Mouse (Mus musculus) left cerebral cortex, adult 2 months (tissue): ENCODE results near the gene Sostdc1. TPM values are rescaled to one million over a fixed set of nuclear protein-coding genes. Genes with fewer than 3 reads are reported as not detected.

Source experiments
- DNase-seq, 2 experiments: peaks; one replicate each; pipeline ENCODE4 v3.0.0; 2021 to 2022; ENCODE audit warnings: low spot score in 2 of 2, mixed read lengths in 1 of 2; ENCODE audit errors: extremely low spot score in 1 of 2
- H3K27ac ChIP-seq: fragments of 200-600 bp; 2 replicates; pipeline ENCODE4 v1.8.1; 2022
- H3K4me3 ChIP-seq: fragments of 200-600 bp; 2 replicates; pipeline ENCODE4 v1.8.1; 2022
- CTCF ChIP-seq: fragments of 200-600 bp; IDR thresholded peaks from 2 replicates; pipeline ENCODE4 v1.8.1; 2022; ENCODE audit warnings: antibody characterized with exemption, mild to moderate bottlenecking, moderate library complexity
- intact Hi-C: fragments of 180-260 bp; cut with DNase I; formaldehyde crosslinking; loops from one replicate; pipeline ENCODE4 v1.15.1; 2025
- total RNA-seq, 2 experiments: library from RNA; stranded (reverse); gene quantifications; 2 replicates each; pipeline ENCODE4 v1.2.3; 2021

Gene Sostdc1
- total RNA-seq, 2 experiments from 2014 or later = 2.0 to 2.9 TPM

DNA sequence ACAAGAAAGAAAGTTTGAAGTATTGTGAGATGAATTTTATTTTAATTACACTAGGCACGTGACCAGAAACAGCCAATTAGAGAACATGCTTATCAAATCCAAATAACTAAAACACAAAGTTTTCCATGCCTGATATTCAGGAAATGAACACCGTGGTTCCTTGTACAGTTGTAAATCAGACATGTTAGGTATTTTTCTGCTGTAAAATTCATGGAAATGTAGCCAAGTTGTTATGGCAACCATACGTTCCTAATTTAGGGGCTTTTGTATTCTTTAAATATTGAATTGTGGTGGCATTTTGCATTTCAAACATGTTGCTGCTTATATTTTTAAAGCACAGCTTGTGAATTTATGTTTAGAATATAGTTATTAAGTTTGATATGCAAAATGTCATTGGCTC, 2.1 kb downstream of the Sostdc1 start:
- intact Hi-C loops = no loop called here
- no peak overlapping the region for H3K27ac ChIP-seq
- H3K4me3 ChIP-seq = no peak overlapping the region
- DNase-seq = no peak
- no peak for TF ChIP-seq CTCF

DNA sequence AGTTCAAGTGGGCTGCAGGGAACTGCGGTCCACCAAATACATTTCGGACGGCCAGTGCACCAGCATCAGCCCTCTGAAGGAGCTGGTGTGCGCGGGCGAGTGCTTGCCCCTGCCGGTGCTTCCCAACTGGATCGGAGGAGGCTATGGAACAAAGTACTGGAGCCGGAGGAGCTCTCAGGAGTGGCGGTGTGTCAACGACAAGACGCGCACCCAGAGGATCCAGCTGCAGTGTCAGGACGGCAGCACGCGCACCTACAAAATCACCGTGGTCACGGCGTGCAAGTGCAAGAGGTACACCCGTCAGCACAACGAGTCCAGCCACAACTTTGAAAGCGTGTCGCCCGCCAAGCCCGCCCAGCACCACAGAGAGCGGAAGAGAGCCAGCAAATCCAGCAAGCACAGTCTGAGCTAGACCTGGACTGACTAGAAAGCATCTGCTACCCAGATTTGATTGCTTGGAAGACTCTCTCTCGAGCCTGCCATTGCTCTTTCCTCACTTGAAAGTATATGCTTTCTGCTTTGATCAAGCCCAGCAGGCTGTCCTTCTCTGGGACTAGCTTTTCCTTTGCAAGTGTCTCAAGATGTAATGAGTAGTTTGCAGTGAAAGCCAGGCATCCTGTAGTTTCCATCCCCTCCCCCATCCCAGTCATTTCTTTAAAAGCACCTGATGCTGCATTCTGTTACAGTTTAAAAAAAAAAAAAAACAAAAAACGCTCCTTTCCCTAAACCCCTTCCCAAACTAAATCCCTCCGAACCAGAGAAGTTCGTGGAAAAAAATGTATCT, 3.3 kb downstream of the Sostdc1 start:
- Histone ChIP-seq H3K4me3 (peak overlapping the region; percentile 43), H3K27ac (no peak overlapping the region)
- DNase-seq = peak; percentile 21 to 27
- TF ChIP-seq CTCF = no peak; the same call in 1 of the 2 replicates
- intact Hi-C loops = no loop called here

DNA sequence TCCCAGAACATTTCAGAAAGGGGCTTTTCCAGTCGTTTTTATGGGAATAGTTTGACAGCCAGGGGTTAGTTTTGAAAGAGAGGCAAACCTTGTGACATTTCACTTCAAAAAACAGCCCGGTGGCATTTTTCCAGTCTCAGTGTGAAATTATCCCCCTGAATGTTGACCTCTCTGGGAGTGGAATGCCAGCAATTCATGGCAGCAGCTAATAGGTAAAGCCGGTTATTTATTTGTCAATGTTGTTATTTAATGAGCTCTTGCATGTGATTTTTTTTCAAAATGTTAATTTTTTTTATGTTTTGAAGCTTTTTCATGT, 3.8 kb downstream of the Sostdc1 start:
- Histone ChIP-seq H3K4me3 (no peak overlapping the region), H3K27ac (no peak overlapping the region)
- TF ChIP-seq CTCF = no peak
- intact Hi-C loops = no loop called here
- no peak for DNase-seq

DNA sequence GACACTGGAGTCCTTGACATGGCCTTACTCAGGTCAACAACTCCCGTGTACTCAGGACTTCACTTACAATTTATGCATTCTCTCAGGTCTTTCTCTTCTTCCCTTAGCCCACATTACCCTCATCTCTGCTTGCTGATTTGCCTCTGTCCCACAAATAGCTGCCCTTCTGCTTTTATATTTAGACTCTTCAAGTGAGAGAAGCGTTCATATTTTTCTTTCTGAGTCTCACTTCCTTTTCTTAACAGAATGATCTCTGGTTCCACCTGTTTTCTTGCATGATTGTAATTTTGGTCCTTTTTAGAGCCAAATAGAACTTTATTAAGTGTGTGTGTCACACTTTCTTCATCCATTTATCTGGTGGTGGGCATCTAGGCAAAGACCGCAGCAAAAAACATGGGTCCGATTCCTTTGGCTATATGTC, 12.2 kb downstream of the Sostdc1 start:
- no peak for DNase-seq
- Histone ChIP-seq H3K4me3 (no peak overlapping the region), H3K27ac (no peak overlapping the region)
- no peak for TF ChIP-seq CTCF
- intact Hi-C loops = no loop called here

DNA sequence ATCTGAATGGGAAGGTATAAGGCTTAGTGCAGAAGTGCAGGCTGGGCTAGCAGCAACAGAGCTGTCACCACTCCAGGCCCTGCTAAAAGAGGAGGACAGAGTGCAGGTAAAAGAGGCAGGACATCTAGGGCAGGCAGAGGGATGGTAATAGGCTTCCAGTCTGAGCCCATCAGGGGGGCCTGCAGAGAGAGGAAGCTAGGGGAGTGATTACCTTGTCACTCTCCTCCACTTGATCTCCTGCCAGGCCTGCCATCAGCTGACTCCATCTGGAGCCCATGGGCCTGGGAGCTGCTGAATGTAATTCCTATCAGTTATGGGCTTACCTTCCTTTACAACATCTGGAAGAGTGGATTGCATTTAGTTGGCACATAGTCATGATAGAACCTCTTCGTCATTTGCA, 18.7 kb downstream of the Sostdc1 start:
- no peak overlapping the region for H3K4me3 ChIP-seq
- H3K27ac ChIP-seq = no peak overlapping the region
- TF ChIP-seq CTCF = no peak
- DNase-seq = no peak
- intact Hi-C loops = no loop called here

DNA sequence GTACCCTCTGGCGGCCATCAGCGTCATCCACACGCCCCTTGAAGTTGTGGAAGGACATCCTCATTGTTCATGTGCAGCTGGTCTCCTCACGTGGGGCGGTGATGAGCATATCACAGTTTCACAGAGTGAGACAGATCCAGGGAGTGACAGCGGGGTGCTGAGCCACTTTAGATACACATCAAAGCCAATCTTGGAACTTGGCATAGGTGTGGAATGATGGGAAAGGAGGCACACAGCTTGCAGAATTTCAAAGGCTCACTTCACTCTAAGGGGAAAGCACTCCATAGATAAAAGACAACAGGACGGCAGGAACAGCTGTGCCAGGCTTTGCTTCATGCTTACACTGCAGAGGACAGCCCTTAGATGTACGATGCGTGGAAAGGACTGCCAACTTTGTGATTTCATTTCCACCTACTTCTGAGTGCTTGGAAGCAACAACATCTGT, 19.9 kb downstream of the Sostdc1 start:
- TF ChIP-seq CTCF = no peak
- no peak for DNase-seq
- intact Hi-C loops = no loop called here

DNA sequence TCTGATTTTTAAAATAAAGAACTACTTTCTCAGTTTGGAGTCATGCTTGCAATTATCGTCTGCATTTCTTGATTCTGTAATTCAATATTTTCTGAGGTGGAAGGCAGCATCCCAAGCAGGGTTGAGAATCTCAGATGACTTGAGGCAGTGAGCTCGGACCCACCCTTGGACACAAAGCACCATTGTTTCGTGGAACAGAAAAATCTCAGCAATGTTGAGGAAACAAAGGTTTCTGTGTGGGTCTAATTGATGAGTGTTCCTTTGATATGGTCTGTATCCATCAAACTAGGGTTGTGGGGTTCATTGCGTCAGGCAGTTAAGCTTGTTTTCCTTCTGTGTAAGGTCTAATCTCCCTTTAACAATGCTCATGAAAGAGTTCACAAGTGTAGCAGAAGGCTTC, 30.2 kb downstream of the Sostdc1 start:
- DNase-seq = no peak
- Histone ChIP-seq H3K27ac (no peak overlapping the region), H3K4me3 (no peak overlapping the region)
- no peak for TF ChIP-seq CTCF
- intact Hi-C loops = no loop called here

More for the DNA sequence above, 19.9 kb downstream of the Sostdc1 start:
- no peak overlapping the region; the same call in 1 of the 2 replicates for H3K4me3 ChIP-seq
- no peak overlapping the region for H3K27ac ChIP-seq

DNA sequence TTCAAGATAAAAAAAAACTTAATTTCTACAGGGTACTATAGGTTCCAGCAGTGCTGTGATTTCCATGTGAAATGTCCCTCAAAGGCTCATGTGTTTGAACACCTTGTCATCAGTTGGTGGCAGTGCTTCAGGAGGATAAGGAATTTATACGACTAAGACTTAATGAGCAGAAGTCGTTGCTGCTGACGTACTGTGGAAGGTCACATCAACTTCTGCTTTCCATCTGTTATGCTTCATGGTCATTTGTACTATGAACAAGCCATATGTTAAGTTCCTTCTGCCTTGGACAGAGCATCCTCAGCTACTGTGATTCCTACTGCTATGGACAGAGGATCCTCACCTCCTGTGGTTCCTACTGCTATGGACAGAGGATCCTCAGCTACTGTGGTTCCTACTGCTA, 46.1 kb downstream of the Sostdc1 start:
- intact Hi-C loops = no loop called here
- no peak for DNase-seq
- Histone ChIP-seq H3K4me3 (no peak overlapping the region), H3K27ac (no peak overlapping the region)
- TF ChIP-seq CTCF = no peak

DNA sequence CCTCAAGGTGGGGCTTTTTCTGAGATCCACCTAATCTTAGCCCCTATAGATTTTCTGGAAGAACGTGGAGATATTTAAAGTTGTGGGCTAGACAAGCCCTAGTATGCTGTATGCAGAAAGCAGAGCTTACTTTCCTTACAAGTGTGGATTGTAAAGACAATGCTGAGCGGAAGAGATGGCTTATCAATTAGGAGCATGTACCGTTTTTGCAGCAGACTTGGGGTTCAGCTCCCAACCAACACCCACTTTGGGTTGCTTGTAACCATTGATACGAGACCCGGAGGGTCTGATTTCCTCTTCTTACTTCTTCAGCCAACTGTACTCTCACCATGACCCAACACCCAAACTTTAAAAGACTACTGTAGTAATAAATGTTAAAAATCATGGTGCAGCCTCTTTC, 46.8 kb downstream of the Sostdc1 start:
- DNase-seq = no peak
- Histone ChIP-seq H3K4me3 (no peak overlapping the region), H3K27ac (no peak overlapping the region)
- TF ChIP-seq CTCF = no peak
- intact Hi-C loops = no loop called here

DNA sequence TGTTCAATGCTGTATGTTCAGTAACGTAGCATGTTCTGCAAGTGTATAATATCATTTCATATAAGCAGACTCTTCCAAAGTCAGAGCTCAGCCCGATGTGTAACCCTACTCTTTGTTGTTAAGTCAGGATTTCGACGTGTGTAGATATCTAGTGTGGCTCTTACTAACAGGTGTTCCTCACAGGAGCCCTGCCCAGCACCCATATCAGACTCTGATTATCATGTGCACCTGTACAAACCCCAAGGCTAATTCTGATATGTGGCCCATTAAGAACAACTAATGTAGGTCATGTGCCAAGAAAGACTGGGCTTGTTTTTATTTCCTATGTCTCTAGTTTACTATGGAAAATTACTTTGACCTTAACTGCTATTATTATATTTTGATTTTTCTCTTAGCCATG, 50.1 kb downstream of the Sostdc1 start:
- no peak for TF ChIP-seq CTCF
- DNase-seq = no peak
- intact Hi-C loops = no loop called here
- H3K27ac ChIP-seq = no peak overlapping the region
- H3K4me3 ChIP-seq = no peak overlapping the region

Other genes starting within 250 kb of the Sostdc1 start
- gene Ankmy2, start 157.0 kb upstream of the Sostdc1 start, total RNA-seq = 10 to 100 TPM; 51.9 to 53.7 TPM
- 10 to 100 TPM; 45.3 to 47.2 TPM for gene Bzw2, start 156.1 kb upstream of the Sostdc1 start, total RNA-seq
- not detected for gene Lrrc72, start 60.7 kb upstream of the Sostdc1 start, total RNA-seq
- gene Ispd, start 67.3 kb downstream of the Sostdc1 start, total RNA-seq = 10 to 100 TPM; 10.8 to 10.9 TPM
- 1 to 10 TPM; 1.4 to 1.9 TPM for gene D630036H23Rik, start 68.0 kb downstream of the Sostdc1 start, total RNA-seq